Mouse (Mus musculus) stomach, embryonic 14.5 days (tissue): Measurements from ENCODE around the gene Tbc1d22a. TPM values are rescaled to one million over a fixed set of nuclear protein-coding genes. Genes with fewer than 3 reads are reported as not detected.
"Not testable (repeated sequence)": the region's sequence is repeated elsewhere in the genome, so short reads cannot be mapped to it uniquely, and the experiment has no call there.

Experiments used
- ATAC-seq: fragments of 200-750 bp; cut with Nextera tagmentation; 2 replicates; pipeline ENCODE4 v1.8.0; 2017; ENCODE audit warnings: low read depth, moderate TSS enrichment; ENCODE audit not compliant: insufficient number of reproducible peaks, insufficient read depth, low FRiP score
- H3K27ac ChIP-seq: fragments of 300-500 bp; sonication (generic); 2 replicates; pipeline ENCODE4 v1.5.1; 2014; ENCODE audit warnings: mild to moderate bottlenecking, low read length, moderate library complexity, mixed read lengths
- H3K27me3 ChIP-seq: fragments of 300-500 bp; sonication (generic); 2 replicates; pipeline ENCODE4 v1.6.1; 2014; ENCODE audit warnings: low read length, control low read depth, mixed read lengths; ENCODE audit not compliant: control insufficient read depth, insufficient read depth
- H3K36me3 ChIP-seq: fragments of 300-500 bp; sonication (generic); 2 replicates; pipeline ENCODE4 v1.6.1; 2014; ENCODE audit warnings: mild to moderate bottlenecking, control low read depth, low read length, moderate library complexity, mixed read lengths; ENCODE audit not compliant: control insufficient read depth, insufficient read depth
- H3K4me1 ChIP-seq: fragments of 300-500 bp; sonication (generic); 2 replicates; pipeline ENCODE4 v1.6.1; 2014; ENCODE audit warnings: low read length, control low read depth, mixed read lengths; ENCODE audit not compliant: control insufficient read depth, insufficient read depth
- H3K4me2 ChIP-seq: fragments of 300-500 bp; sonication (generic); replicated peaks from 2 replicates; pipeline ENCODE4 v1.6.1; 2014; ENCODE audit warnings: low read depth, low read length, control low read depth
- H3K4me3 ChIP-seq: fragments of 300-500 bp; sonication (generic); 2 replicates; pipeline ENCODE4 v1.5.1; 2014; ENCODE audit warnings: low read depth, low read length, control low read depth
- H3K9ac ChIP-seq: fragments of 300-500 bp; sonication (generic); replicated peaks from 2 replicates; pipeline ENCODE4 v1.6.1; 2014; ENCODE audit warnings: low read depth, mild to moderate bottlenecking, control low read depth, low read length, moderate library complexity, mixed read lengths
- H3K9me3 ChIP-seq: fragments of 300-500 bp; sonication (generic); 2 replicates; pipeline ENCODE4 v1.6.1; 2016; ENCODE audit warnings: low read depth, low read length, control low read depth; ENCODE audit not compliant: control insufficient read depth
- WGBS: fragments of 180-500 bp; shearing (Covaris S2); extraction: QIAGEN DNeasy Blood & Tissue Kit; methylation state at CpG from one replicate; pipeline ENCODE4 v1.1.7; 2014; 5-methylcytosine and 5-hydroxymethylcytosine counted together
- polyA plus RNA-seq: library from polyadenylated mRNA; unstranded; fragments of >200 nt; fragmentation: Nextera tagmentation; extraction: Ambion mirVana; gene quantifications from 2 replicates; pipeline ENCODE4 v1.2.1, GENCODE M21; 2014

Tbc1d22a gene
- polyA plus RNA-seq, 1 experiment from 2014 or later = 9.3 TPM

- H3K36me3 ChIP-seq, H3K9me3 ChIP-seq, H3K27ac ChIP-seq, H3K9ac ChIP-seq, H3K4me3 ChIP-seq, H3K27me3 ChIP-seq, H3K4me1 ChIP-seq, H3K4me2 ChIP-seq: not testable (repeated sequence)
- peak; percentile 96 for ATAC-seq
- 80% methylated on average over 55 of the region's 55 CpGs for WGBS
Observed at GRCm38 (mm10) chr15:86194676-86195453, 19.4 kb upstream of the Tbc1d22a start.

GRCm38 (mm10) chr15:86199052-86199451 is 15.2 kb upstream of the Tbc1d22a start:
- Histone ChIP-seq H3K36me3 (no peaks in the 10 kb centered on the region), H3K4me2 (no peak overlapping the region), H3K9me3 (no peaks in the 10 kb centered on the region), H3K27me3 (no peaks in the 10 kb centered on the region), H3K4me3 (no peak overlapping the region), H3K27ac (no peak overlapping the region), H3K9ac (no peak overlapping the region), H3K4me1 (no peaks in the 10 kb centered on the region)
- no peak for ATAC-seq
- 81% methylated on average over 5 of the region's 5 CpGs for WGBS

- H3K36me3 ChIP-seq = no peaks in the 10 kb centered on the region
- H3K27me3 ChIP-seq = no peaks in the 10 kb centered on the region
- H3K9ac ChIP-seq = no peak overlapping the region
- H3K4me1 ChIP-seq = no peaks in the 10 kb centered on the region
- H3K4me3 ChIP-seq = no peak overlapping the region
- no peak for ATAC-seq
- H3K27ac ChIP-seq = no peak overlapping the region
- 75% methylated on average over 4 of the region's 4 CpGs for WGBS
- no peaks in the 10 kb centered on the region for H3K9me3 ChIP-seq
- no peak overlapping the region for H3K4me2 ChIP-seq
Observed at GRCm38 (mm10) chr15:86199482-86199881, 14.8 kb upstream of the Tbc1d22a start.

GRCm38 (mm10) chr15:86200169-86200568 is 14.1 kb upstream of the Tbc1d22a start:
- 38% methylated on average over 4 of the region's 4 CpGs for WGBS
- no peak overlapping the region for H3K27ac ChIP-seq
- H3K9me3 ChIP-seq = no peaks in the 10 kb centered on the region
- no peaks in the 10 kb centered on the region for H3K27me3 ChIP-seq
- H3K4me1 ChIP-seq = no peaks in the 10 kb centered on the region
- no peaks in the 10 kb centered on the region for H3K36me3 ChIP-seq
- no peak for ATAC-seq
- H3K4me3 ChIP-seq = no peak overlapping the region
- no peak overlapping the region for H3K9ac ChIP-seq
- no peak overlapping the region for H3K4me2 ChIP-seq

GRCm38 (mm10) chr15:86201095-86201494 is 13.2 kb upstream of the Tbc1d22a start:
- no peaks in the 10 kb centered on the region for H3K27me3 ChIP-seq
- H3K4me2 ChIP-seq = no peak overlapping the region
- H3K27ac ChIP-seq = no peak overlapping the region
- no peak overlapping the region for H3K9ac ChIP-seq
- H3K36me3 ChIP-seq = no peaks in the 10 kb centered on the region
- no peaks in the 10 kb centered on the region for H3K9me3 ChIP-seq
- WGBS = 43% methylated on average over 4 of the region's 4 CpGs
- ATAC-seq = no peak
- no peaks in the 10 kb centered on the region for H3K4me1 ChIP-seq
- no peak overlapping the region for H3K4me3 ChIP-seq

- H3K27ac ChIP-seq = no peak overlapping the region
- 74% methylated on average over 9 of the region's 9 CpGs for WGBS
- no peak overlapping the region for H3K4me2 ChIP-seq
Observed at GRCm38 (mm10) chr15:86201696-86202330, 12.4 kb upstream of the Tbc1d22a start.

GRCm38 (mm10) chr15:86202640-86203039 is 11.6 kb upstream of the Tbc1d22a start:
- Histone ChIP-seq H3K36me3 (no peaks in the 10 kb centered on the region), H3K9ac (no peak overlapping the region), H3K4me3 (no peak overlapping the region), H3K4me2 (no peak overlapping the region), H3K27ac (no peak overlapping the region), H3K27me3 (no peaks in the 10 kb centered on the region), H3K9me3 (no peaks in the 10 kb centered on the region), H3K4me1 (no peaks in the 10 kb centered on the region)
- WGBS = 39% methylated on average over 6 of the region's 6 CpGs
- ATAC-seq = no peak

More at GRCm38 (mm10) chr15:86201696-86202330, 12.4 kb upstream of the Tbc1d22a start:
- Histone ChIP-seq H3K9ac (no peak overlapping the region), H3K36me3 (no peaks in the 10 kb centered on the region), H3K4me3 (no peak overlapping the region), H3K27me3 (no peaks in the 10 kb centered on the region), H3K9me3 (no peaks in the 10 kb centered on the region), H3K4me1 (no peaks in the 10 kb centered on the region)
- no peak for ATAC-seq

- Histone ChIP-seq H3K9ac (no peak overlapping the region), H3K9me3 (no peaks in the 10 kb centered on the region), H3K4me3 (no peak overlapping the region), H3K4me1 (no peaks in the 10 kb centered on the region), H3K36me3 (no peaks in the 10 kb centered on the region), H3K27me3 (no peaks in the 10 kb centered on the region), H3K4me2 (no peak overlapping the region), H3K27ac (0 out of 2 replicates have a peak overlapping the region, but pooled peaks have one; percentile 15)
- 76% methylated on average over 7 of the region's 7 CpGs for WGBS
- ATAC-seq = no peak
Observed at GRCm38 (mm10) chr15:86203292-86203793, 10.9 kb upstream of the Tbc1d22a start.
